Mouse (Mus musculus): Measurements from ENCODE around the gene Larp1. TPM values are rescaled to one million over a fixed set of nuclear protein-coding genes. Genes with fewer than 3 reads are reported as not detected.
A peak's percentile ranks its signal among the peaks of the same experiment; 100 is the strongest.

Larp1 gene
- polyA plus RNA-seq, 3 experiments from 2014 or later, result 21.0 to 29.3 (median 24.1) TPM

DNA sequence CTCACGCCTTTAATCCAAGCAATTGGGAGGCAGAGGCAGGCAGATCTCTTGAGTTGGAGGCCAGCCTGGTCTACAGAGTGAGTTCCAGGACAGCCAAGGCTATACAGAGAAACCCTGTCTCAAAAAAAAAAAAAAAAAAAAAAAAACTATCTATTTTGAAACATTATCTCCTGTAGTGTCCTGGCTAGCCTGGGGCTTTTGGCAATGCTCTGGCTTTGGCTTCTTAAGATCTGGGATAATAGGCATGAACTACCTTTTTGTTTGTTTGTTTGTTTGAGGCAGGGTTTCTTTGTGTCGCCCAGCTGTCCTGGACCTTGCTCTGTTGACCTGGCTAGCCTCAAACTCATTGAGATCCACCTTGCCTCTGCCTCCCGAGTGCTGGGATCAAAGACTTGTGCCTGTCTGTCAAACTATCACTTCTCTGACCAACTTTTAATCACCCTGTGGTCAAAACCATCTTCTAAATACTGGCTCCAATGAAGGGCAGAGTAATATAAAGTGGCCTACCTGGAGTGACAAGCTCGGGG, 92.4 kb downstream of the Larp1 start:
- ATAC-seq, result no peak

DNA sequence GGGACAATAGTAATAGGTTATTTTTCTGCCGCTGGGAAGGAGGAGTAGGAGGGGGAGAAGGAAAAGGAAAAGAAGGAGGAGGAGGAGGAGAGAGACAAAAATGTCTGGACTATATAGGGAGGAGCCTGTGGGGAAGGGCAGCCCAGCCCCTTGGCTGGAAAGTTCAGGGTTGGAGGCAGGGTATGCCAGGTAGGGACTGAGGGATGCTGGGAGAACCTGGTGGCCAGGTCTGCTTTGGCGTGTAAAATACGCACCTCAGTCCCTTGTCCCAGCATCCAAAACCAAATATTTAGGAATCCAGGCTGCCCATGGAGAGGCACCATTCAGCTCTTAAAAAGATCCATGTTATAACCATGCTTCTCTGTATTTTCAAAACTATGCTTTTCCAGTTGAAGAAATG, 93.3 kb downstream of the Larp1 start:
- ATAC-seq, result no peak

DNA sequence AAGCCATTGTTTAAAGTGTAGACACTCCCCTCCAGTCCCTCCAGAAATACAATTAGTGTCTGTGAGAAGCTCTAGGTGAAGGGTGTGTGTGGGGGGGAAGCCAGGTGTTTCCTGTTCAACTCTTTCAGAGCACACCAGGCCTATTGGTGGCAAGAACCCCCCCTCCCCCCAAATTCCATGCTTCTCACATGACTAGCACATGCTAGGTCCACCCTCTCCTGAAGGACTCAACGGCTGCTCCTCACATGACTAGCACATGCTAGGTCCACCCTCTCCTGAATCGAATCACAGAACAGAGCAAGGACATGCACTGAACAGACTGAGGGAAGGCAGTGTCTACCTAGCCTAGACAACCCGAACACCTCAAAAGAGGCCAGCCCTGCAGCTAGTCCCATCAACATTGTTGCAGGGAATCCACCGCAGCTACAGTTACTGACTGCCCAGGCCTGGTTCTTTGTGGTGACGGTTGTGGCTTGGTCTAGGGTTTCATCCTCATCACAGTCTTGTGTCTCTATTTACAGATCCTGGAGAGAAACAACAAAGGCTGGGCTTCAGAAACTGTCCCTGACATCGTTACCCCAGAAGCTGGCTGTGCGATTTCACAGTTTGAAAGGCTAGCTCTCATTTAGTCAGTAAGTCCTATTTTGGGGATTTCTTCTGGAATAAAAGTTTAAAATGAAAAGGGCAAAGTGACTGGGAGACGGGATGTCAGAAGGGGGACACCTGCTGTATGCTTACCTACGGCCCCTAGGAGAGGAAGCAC, 93.9 kb downstream of the Larp1 start:
- no peak for ATAC-seq

DNA sequence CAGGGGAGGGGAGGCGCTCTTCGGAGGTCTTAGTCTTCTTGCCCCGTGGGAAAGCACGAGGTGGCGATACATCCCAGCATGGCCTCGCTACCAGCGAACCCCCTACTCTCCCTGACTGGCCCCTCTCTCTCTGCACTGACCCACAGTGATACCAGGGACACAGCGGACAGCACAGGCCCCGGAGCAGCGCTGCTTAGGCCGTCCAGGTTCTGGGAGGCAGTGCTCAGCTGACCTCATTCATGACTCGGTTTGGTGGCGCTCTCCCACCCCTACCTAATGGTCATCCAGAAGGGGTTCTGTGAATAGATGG, 94.4 kb downstream of the Larp1 start:
- no peak for ATAC-seq

DNA sequence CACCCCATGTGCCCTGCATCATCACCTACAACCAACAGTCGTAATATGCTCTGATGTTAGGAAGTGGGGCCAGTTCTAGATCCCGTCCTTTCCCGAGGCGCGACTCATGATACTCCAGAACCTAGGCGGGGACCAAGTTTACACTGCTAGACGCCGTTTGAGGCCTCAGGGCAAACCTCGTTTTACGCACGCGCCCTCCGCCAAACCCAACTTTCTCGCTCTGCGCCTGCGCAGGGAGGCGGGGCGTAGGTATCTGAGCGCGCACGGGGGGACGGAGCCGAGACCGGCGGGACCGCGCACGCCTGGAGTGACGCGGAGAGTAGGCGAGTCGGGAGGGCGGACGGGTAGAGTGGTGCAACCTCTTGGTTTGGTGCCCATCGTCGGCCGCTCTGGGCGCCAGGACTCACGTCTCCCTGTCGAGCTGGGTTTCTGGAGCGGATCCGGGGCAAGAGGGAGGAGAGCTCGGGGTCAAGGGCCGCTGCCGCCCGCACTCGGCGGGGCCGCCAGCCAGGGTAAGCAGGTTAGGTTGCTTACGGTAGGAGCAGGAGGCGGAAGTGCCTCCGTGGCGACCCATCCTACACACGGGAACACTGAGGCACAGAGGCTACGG, 94.9 kb downstream of the Larp1 start, which contains the start of gene Cnot8:
Gene Cnot8, plus strand, starts transcription at position 457 of the 610 bp plus-strand sequence.
- peak; percentile 92 for ATAC-seq

DNA sequence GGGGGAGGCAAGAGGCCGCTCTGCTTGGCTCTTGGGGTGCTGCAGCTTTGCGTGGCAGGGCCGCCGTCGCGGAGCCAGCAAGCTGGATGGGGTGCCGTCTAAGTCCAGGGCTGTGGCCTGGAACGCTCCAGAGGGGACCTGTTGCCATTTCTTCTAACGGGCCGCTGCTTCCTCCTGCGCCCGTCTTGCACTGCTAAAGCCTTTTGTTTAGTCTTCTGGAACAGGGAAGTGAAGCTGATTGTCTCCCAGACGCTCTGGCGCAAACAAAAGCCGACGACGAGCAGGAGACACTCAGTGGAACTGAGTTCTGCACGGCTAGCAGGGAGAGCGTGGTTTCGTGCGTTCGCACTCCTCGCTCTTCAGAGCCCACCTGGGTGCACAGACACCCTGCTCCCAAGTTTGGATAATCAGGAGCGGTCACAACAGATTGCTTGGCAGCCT, 95.5 kb downstream of the Larp1 start:
- peak; percentile 5 for ATAC-seq

DNA sequence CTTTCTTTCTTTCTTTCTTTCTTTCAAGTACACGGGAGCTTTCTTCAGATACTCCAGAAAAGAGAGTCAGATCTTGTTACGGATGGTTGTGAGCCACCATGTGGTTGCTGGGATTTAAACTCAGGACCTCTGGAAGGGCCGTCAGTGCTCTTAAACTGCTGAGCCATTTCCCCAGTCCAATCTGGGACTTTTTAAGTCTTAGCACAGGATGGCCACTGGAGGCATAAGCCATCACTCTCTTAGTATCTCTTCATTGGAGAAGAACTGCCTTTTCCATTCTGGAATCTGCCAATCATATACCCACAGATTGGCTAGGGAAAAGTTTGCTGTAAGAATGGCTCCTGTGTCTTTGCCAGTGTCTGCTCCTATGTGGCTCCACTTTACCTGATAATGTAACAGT, 98.1 kb downstream of the Larp1 start:
- no peak for ATAC-seq

DNA sequence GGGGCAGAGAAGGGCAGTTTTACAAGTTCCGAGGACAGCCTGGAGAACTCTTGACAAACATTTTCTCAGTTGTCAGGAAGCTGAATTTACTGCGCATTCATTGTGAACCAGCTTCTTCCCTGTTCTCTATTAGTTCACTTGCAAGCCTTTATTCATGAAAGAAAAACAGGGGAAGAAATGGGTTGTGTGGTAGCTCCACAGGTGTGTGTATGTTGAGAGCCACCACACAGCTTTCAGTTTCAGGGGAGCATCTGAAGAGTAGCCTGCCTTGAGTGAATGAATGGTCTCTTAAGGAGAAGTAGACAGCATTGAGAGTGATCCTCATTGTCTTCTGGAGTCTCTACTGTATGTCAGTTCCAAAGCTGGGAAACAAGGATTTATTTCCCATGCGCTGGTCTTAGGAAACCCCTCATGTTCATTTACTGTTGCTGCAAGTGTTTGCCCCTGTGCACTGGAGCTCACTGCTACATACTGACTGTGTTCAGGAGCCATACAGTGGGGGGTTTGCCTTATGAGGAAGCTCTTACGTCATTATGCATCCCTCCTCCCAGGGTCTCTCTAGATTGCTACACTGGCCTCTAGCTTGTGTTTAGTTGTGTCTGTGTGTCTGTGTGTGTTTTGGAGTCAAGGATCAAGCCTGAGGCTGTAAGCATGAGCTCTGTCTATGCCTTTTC, 98.9 kb downstream of the Larp1 start:
- ATAC-seq, result no peak

Other genes starting within 250 kb of the Larp1 start
- gene Sap30l, start 207.4 kb upstream of the Larp1 start, polyA plus RNA-seq (2017; shearing (Covaris generic)), result 1 to 10 TPM; 4.9 to 6.9 (median 6.7) TPM
- not detected for gene Hand1, start 176.2 kb upstream of the Larp1 start, polyA plus RNA-seq (2017; shearing (Covaris generic))
- gene Gm12248, start 84.1 kb downstream of the Larp1 start, polyA plus RNA-seq (2017; shearing (Covaris generic)), result under 1 TPM in 1 of 3 experiments, not detected in 2; 0.62 TPM
- 10 to 100 TPM; 78.6 to 90.1 (median 89.4) TPM for gene Cnot8, start 95.1 kb downstream of the Larp1 start, polyA plus RNA-seq (2017; shearing (Covaris generic))
- 1 to 10 TPM; 5.7 to 6.4 (median 5.9) TPM for gene Gemin5, start 159.5 kb downstream of the Larp1 start, polyA plus RNA-seq (2017; shearing (Covaris generic))
- gene Mrpl22, start 162.6 kb downstream of the Larp1 start, polyA plus RNA-seq (2017; shearing (Covaris generic)), result 10 to 100 TPM; 58.3 to 73.6 (median 64.8) TPM
- gene Igtp, start 190.5 kb downstream of the Larp1 start, polyA plus RNA-seq (2017; shearing (Covaris generic)), result 100 to 1,000 TPM; 300 to 422 (median 383) TPM
- 10 to 100 TPM; 47.5 to 49.5 (median 48.5) TPM for gene Irgm2, start 190.6 kb downstream of the Larp1 start, polyA plus RNA-seq (2017; shearing (Covaris generic))

Measured in inflammation-experienced regulatory T-cells, adult 6 months (primary cell).